Mouse (Mus musculus) right cerebral cortex, postnatal 4 days (tissue): ENCODE measurements around the gene Cacng8.
"Not testable (repeated sequence)": the region's sequence is repeated elsewhere in the genome, so short reads cannot be mapped to it uniquely, and the experiment has no call there.

Source experiments
- DNase-seq: peaks from one replicate; pipeline ENCODE4 v3.0.0-alpha.2; 2022

Gene Cacng8

GRCm38 (mm10) chr7:3388885-3389284 lies 1.6 kb upstream of the Cacng8 start:
- DNase-seq, result no peak

- DNase-seq, result peak; percentile 94
Measured at GRCm38 (mm10) chr7:3389444-3390412, 755 bp upstream of the Cacng8 start.

DNA sequence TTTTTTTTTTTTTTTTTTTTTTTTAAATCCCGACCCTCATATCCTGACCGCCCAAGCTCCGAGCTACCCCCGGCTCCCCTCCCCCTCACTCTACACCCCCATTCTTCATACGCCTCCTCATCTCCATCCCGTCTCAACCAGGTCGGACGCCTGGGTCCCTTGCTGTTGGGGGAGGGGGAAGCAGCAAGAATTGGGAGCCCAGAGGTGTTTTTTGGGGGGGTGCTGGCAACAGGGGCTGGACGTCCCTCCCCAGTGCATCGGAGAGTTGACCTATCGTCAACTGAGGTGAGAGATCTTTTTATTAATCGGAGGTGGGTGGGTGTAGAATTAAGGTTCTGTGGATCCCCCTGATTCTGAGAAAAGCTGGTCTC lies 583 bp downstream of the Cacng8 start:
- no peak for DNase-seq

GRCm38 (mm10) chr7:3391809-3392208 lies 1.3 kb downstream of the Cacng8 start:
- DNase-seq, result peak; percentile 49

DNA sequence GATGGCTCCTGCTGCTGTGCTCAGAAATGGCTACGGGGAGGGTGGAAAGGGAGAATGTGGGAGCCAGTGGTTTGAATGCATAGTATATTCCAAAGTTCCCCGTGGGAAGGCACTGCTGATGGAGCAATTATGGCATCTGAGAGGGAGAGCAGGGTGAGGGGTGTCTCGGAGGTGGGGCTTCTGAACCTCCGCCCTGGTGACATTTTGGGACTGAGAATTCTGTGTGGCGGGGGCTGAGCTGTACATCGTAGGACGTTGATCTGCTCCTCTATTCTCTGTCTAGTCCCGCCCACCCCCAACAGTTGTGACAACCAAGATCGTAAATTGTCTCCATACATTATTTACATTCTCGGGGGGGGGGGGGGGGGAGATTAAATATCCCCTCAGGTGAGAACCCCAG lies 6.9 kb downstream of the Cacng8 start:
- no peak for DNase-seq

DNA sequence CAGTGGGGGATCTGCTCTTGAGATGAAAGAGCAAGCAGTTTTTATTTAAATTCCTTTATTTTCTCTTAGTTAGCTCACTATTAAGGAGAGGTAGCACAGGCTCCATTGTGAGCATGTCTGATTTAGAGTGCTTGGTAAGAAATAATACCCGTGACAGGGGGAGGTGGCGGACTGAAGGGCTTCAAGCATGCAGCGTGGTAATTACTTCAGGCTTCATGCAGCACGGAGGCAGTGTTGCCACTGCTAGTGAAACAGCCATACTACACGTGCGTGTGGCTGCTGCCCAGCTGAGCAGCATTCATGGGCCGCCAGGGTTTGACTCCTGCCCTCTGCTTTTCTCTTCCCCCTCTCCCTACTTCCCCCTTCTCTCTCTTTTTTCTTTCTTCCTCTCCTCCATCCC lies 7.3 kb downstream of the Cacng8 start:
- no peak for DNase-seq

DNA sequence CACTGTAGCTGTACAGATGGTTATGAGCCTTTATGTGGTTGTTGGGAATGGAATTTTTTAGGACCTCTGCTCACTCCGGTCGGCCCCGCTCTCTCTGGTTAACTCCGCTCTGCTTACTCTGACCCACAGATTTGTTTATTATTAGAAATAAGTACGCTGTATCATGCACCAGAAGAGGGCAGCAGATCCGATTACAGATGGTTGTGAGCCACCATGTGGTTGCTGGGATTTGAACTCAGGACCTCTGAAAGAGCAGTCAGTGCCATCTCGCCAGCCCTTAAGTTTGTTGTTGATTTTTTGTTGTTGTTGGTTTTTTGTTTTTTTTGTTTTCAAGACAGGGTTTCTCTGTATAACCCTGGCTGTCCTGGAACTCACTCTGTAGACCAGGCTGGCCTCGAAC lies 7.9 kb downstream of the Cacng8 start:
- DNase-seq, result not testable (repeated sequence)

GRCm38 (mm10) chr7:3399937-3400336 lies 9.5 kb downstream of the Cacng8 start:
- no peak for DNase-seq

DNA sequence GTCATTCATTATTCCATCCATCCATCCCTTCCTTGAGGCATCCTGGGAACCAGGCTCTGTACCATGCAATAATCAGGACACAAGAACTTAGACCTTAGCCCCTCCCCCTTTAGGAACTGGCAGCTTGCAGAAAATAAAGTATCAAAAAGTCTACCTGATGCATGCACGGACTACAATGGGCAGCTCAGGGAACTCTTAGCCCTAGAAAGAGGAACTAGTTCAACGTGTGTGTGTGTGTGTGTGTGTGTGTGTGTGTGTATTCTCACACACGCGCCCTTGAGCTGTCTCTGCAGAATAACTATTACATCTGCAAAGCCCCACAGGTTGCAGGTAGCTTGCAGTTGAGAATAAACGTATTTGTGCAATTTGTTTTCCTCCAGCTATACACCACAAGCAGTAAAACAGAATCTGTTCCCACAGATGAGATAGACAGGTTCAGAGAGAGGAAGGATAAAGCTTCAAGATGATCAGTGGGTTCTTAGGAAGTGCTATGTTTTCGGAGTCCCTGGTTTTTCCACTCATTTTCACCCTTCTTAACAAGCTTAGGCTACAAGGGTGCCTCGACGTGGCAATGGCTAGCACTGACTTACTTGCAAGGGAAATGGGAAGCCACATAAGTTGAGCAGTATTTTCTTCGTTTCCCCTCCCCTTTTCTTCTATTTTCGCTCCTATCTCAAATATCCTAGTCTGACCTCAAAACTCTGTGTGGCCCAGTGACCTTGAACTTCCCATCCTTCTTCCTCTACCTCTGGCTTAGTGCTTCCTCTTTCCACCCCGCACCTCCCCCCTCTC lies 19.4 kb downstream of the Cacng8 start:
- DNase-seq, result no peak

DNA sequence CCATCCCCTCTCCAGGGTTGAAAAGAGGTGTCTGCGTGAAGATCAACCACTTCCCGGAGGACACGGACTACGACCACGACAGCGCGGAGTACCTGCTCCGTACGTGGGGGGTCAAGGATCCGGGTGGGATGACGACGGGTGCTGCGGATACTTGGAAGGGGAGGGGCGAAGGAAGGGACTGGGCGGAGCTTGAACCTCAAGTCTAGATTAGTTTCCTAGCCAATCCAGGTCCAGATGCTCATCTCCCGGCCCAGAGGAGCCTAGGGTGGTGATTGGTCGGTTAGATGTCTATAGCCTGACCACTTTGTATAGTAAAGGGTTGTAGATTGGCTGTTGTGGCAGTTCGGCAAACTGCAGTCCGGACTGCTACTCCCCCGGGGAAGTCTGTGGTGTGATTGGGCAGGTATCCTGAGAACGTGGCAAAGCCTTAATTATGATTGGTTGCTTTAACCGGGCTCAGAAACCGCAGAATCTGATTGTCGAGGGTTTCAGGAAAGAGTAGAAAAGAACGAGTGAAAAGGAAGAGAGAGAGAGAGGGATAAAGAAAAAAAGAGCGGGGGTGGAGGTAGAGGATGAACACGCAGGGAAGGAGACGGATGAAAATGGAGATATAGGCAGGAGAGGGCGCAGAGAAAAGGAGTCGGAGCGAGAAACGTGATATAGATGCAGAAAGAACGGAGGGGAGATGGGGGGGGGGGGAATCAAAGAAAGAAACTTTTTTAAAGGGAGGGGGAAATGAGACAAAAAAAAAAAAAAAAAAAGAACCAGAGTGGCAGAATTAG lies 20.9 kb downstream of the Cacng8 start:
- peak; percentile 53 for DNase-seq

DNA sequence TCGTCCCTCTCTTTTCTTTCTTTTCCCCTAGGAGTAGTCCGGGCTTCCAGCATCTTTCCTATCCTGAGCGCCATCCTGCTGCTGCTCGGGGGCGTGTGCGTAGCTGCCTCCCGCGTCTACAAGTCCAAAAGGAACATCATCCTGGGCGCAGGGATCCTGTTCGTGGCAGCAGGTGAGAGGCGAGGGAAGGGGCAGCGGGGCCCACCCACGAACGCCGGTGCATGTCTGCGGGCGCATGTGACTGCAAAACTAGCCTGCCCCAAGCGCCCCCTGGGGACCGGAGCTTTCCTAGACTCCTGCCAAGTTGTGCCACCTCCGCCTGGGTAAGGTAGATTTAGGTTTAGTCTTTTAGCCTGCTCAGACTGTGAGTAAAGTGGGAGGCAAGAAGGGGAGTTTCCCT lies 21.6 kb downstream of the Cacng8 start:
- DNase-seq, result peak; percentile 56

GRCm38 (mm10) chr7:3414888-3415287 lies 24.4 kb downstream of the Cacng8 start:
- DNase-seq, result peak; percentile 64

DNA sequence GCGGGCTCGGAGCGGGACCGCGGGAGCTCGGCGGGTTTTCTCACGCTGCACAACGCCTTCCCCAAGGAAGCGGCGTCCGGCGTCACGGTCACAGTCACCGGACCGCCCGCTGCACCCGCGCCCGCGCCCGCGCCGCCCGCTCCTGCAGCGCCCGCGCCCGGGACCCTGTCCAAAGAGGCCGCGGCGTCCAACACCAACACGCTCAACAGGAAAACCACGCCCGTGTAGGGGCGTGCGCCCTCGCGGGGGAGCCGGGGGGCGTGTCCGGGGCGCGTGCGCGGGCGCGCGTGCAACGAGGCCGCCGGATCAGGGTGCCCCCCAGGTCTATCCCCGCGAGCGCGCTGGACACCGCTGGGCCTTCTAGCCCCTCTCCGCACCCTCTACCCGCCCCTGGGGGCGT lies 24.9 kb downstream of the Cacng8 start:
- DNase-seq, result peak; percentile 46

DNA sequence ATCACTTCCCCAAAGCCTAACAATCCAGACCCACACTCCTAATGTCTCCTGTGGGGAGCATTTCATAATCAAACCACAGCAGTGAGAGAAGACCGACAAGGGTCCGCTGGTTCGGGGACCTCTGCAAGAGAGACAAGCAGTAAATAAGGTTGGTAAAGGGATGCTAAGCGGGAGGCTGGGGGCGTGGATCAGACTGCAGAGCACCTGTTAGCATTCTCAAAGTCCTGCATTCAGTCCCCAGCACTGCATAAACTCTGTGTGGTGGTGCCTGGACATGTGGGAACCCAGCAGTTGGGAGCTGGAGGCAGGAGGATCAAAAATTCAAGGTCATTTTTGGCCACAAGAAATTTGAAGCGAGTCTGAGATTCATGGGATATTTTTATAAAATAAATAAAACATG lies 29.5 kb downstream of the Cacng8 start:
- DNase-seq, result no peak

GRCm38 (mm10) chr7:3420466-3420865 lies 30.0 kb downstream of the Cacng8 start:
- no peak for DNase-seq

DNA sequence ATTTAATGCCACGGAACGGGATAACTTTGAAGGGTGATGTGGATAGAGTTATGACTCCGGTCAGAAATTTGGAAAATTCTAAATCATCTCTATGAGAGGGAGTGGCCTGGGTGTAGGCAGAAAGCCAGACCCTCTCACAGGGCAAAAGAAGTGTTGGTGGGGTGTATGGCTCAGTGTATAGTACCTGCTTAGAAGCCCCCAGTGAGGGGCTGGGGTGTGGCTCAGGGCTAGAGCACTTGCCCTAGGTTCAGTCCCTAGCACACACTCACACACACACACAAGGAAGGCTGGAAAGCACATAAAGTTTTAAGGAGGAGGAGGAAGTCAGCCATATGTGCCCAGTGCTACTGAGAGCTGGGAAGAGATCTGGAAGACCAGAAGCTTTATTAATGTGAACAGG lies 30.8 kb downstream of the Cacng8 start:
- no peak for DNase-seq

DNA sequence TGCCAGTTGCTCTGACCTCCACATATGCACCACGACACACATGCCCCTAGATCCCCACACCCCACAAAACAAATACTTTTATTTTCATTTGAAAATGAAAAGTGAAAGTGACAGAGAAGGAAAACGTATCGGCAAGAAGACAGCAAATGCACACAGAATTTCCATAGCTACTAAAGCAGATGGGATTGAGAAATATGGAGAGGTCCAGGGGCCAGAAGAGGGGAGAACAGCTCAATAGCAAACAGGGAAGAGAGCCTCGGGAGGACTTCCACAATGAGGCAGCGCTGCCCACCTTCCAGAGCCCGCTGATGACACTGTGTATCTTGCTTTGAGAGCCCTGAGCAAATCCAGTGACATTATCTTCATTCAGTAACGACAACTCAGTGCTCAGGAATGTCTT lies 31.6 kb downstream of the Cacng8 start:
- DNase-seq, result no peak

- DNase-seq, result peak; percentile 42
Measured at GRCm38 (mm10) chr7:3423430-3423829, 32.9 kb downstream of the Cacng8 start.

- no peak for DNase-seq
Measured at GRCm38 (mm10) chr7:3423895-3424294, 33.4 kb downstream of the Cacng8 start, which contains the start of gene Cacng6. Gene Cacng6, plus strand, starts transcription at chr7:3424195.

GRCm38 (mm10) chr7:3425141-3425540 lies 34.7 kb downstream of the Cacng8 start:
- no peak for DNase-seq

- no peak for DNase-seq
Measured at GRCm38 (mm10) chr7:3430161-3430560, 39.7 kb downstream of the Cacng8 start.

GRCm38 (mm10) chr7:3432066-3432465 lies 41.6 kb downstream of the Cacng8 start:
- DNase-seq, result no peak

GRCm38 (mm10) chr7:3437941-3438340 lies 47.5 kb downstream of the Cacng8 start:
- DNase-seq, result no peak
